Mouse (Mus musculus) thymus, postnatal 4 days (tissue): ENCODE measurements around the gene Map4k4.
A peak's percentile ranks its signal among the peaks of the same experiment; 100 is the strongest.

ENCODE experiments used
- DNase-seq: peaks from one replicate; pipeline ENCODE4 v3.0.0; 2021

Map4k4 gene

GRCm38 (mm10) chr1:39900181-39901005 is at the start of gene Map4k4:
TSS of gene Map4k4 (plus strand) at chr1:39900913.
- peak; percentile 82 for DNase-seq

- DNase-seq: no peak
Measured at GRCm38 (mm10) chr1:39855949-39856348, 44.8 kb upstream of the Map4k4 start.

- DNase-seq: no peak
Measured at GRCm38 (mm10) chr1:39856795-39857447, 43.8 kb upstream of the Map4k4 start.

- no peak for DNase-seq
Measured at GRCm38 (mm10) chr1:39857448-39857820, 43.3 kb upstream of the Map4k4 start.

GRCm38 (mm10) chr1:39859213-39859612 is 41.5 kb upstream of the Map4k4 start:
- DNase-seq: no peak

GRCm38 (mm10) chr1:39866367-39867141 is 34.2 kb upstream of the Map4k4 start:
- no peak for DNase-seq

GRCm38 (mm10) chr1:39867142-39867525 is 33.6 kb upstream of the Map4k4 start:
- no peak for DNase-seq

- DNase-seq: no peak
Measured at GRCm38 (mm10) chr1:39867966-39868593, 32.6 kb upstream of the Map4k4 start.

- DNase-seq: no peak
Measured at GRCm38 (mm10) chr1:39868825-39869571, 31.7 kb upstream of the Map4k4 start.

GRCm38 (mm10) chr1:39869721-39870201 is 31.0 kb upstream of the Map4k4 start:
- no peak for DNase-seq

GRCm38 (mm10) chr1:39877981-39878380 is 22.7 kb upstream of the Map4k4 start:
- no peak for DNase-seq

- DNase-seq: no peak
Measured at GRCm38 (mm10) chr1:39882505-39882904, 18.2 kb upstream of the Map4k4 start.

- no peak for DNase-seq
Measured at GRCm38 (mm10) chr1:39884803-39885515, 15.8 kb upstream of the Map4k4 start.

- DNase-seq: no peak
Measured at GRCm38 (mm10) chr1:39887997-39888396, 12.7 kb upstream of the Map4k4 start.

GRCm38 (mm10) chr1:39889429-39889828 is 11.3 kb upstream of the Map4k4 start:
- DNase-seq: no peak

- no peak for DNase-seq
Measured at GRCm38 (mm10) chr1:39889973-39890372, 10.7 kb upstream of the Map4k4 start.

- DNase-seq: no peak
Measured at GRCm38 (mm10) chr1:39893153-39893880, 7.4 kb upstream of the Map4k4 start.

GRCm38 (mm10) chr1:39895097-39895496 is 5.6 kb upstream of the Map4k4 start:
- no peak for DNase-seq

- DNase-seq: no peak
Measured at GRCm38 (mm10) chr1:39895506-39895905, 5.2 kb upstream of the Map4k4 start.

GRCm38 (mm10) chr1:39896581-39896980 is 4.1 kb upstream of the Map4k4 start:
- DNase-seq: peak; percentile 63

- no peak for DNase-seq
Measured at GRCm38 (mm10) chr1:39898686-39899085, 2.0 kb upstream of the Map4k4 start.
